Mouse (Mus musculus) heart, postnatal 0 days (tissue): Measurements from ENCODE around the gene Tlr12. TPM values are rescaled to one million over a fixed set of nuclear protein-coding genes. Genes with fewer than 3 reads are reported as not detected.

Source experiments
- ATAC-seq: fragments of 200-750 bp; cut with Nextera tagmentation; 2 replicates; pipeline ENCODE4 v1.8.0; 2017; ENCODE audit warnings: low read depth, moderate number of reproducible peaks, moderate library complexity; ENCODE audit not compliant: insufficient read depth
- DNase-seq: peaks from one replicate; pipeline ENCODE4 v3.0.0-alpha.2; 2016; ENCODE audit warnings: low spot score
- H3K27ac ChIP-seq: fragments of 300-500 bp; sonication (generic); 2 replicates; pipeline ENCODE4 v1.5.1; 2014; ENCODE audit warnings: low read depth, mild to moderate bottlenecking
- H3K27me3 ChIP-seq: fragments of 300-500 bp; sonication (generic); 2 replicates; pipeline ENCODE4 v1.6.1; 2014; ENCODE audit warnings: low read length, mixed read lengths; ENCODE audit not compliant: control insufficient read depth, insufficient read depth
- H3K36me3 ChIP-seq: fragments of 300-500 bp; sonication (generic); replicated peaks from 2 replicates; pipeline ENCODE4 v1.6.1; 2014; ENCODE audit warnings: low read length, mixed read lengths; ENCODE audit not compliant: control insufficient read depth, insufficient read depth
- H3K4me1 ChIP-seq: fragments of 300-500 bp; sonication (generic); 2 replicates; pipeline ENCODE4 v1.6.1; 2014; ENCODE audit warnings: antibody characterized with exemption; ENCODE audit not compliant: control insufficient read depth, insufficient read depth
- H3K4me2 ChIP-seq: fragments of 300-500 bp; sonication (generic); 2 replicates; pipeline ENCODE4 v1.6.1; 2014; ENCODE audit warnings: low read depth, mild to moderate bottlenecking, low read length, moderate library complexity
- H3K4me3 ChIP-seq: fragments of 300-500 bp; sonication (generic); 2 replicates; pipeline ENCODE4 v1.5.1; 2014; ENCODE audit warnings: low read depth, low read length
- H3K9ac ChIP-seq: fragments of 300-500 bp; sonication (generic); replicated peaks from 2 replicates; pipeline ENCODE4 v1.6.1; 2014; ENCODE audit warnings: low read depth, low read length, mixed read lengths
- H3K9me3 ChIP-seq: fragments of 300-500 bp; sonication (generic); replicated peaks from 2 replicates; pipeline ENCODE4 v1.6.1; 2016; ENCODE audit warnings: low read length; ENCODE audit not compliant: control insufficient read depth
- CTCF ChIP-seq: IDR thresholded peaks from 2 replicates; pipeline ENCODE4 v1.5.1; 2016; ENCODE audit warnings: antibody characterized with exemption, control low read depth, low read depth
- EP300 ChIP-seq: IDR thresholded peaks from 2 replicates; pipeline ENCODE4 v1.6.1; 2016; ENCODE audit warnings: antibody characterized with exemption, low read depth
- WGBS: fragments of 180-500 bp; shearing (Covaris S2); extraction: QIAGEN DNeasy Blood & Tissue Kit; methylation state at CpG from one replicate; pipeline ENCODE4 v1.1.7; 2014; 5-methylcytosine and 5-hydroxymethylcytosine counted together
- polyA plus RNA-seq: library from polyadenylated mRNA; unstranded; fragments of >200 nt; fragmentation: Nextera tagmentation; extraction: Ambion mirVana; gene quantifications from 2 replicates; pipeline ENCODE4 v1.2.1, GENCODE M21; 2015
- total RNA-seq: library from RNA; depleted of rRNA; stranded (reverse); fragments of >200 nt; gene quantifications from 2 replicates; pipeline ENCODE4 v1.2.3, GENCODE M21; 2014; ENCODE audit warnings: low replicate concordance

Tlr12 gene
- total and polyA plus RNA-seq, 2 experiments from 2014 or later: 0.14 TPM; not detected in 1

DNA sequence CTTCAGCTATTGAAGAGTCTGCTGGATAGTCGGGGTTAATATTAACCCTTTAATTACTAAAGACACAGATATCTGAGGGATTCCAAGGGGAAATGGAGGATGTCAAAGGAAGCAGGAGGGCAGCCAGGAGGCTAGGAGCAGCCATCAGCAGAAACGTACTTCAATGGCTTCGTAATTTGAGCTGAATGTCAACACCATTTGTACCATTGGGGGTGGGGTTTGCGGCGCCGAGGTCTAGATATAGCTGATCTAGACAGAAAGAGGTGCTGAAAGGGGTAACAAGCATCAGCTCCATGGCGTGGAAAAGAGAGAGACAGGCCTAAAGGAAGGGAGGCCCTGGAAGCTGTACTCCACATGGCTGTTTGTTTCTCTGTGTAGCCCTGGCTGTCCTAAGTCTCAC lies 28.3 kb upstream of the Tlr12 start:
- Histone ChIP-seq H3K4me3 (no peak overlapping the region), H3K9me3 (no peaks in the 10 kb centered on the region), H3K9ac (no peak overlapping the region), H3K4me1 (no peaks in the 10 kb centered on the region), H3K27ac (no peak overlapping the region), H3K27me3 (no peaks in the 10 kb centered on the region), H3K36me3 (no peaks in the 10 kb centered on the region), H3K4me2 (no peak overlapping the region)
- no peak for DNase-seq
- no peak for ATAC-seq
- WGBS: 16% methylated on average over 7 of the region's 7 CpGs
- no peak for TF ChIP-seq CTCF

DNA sequence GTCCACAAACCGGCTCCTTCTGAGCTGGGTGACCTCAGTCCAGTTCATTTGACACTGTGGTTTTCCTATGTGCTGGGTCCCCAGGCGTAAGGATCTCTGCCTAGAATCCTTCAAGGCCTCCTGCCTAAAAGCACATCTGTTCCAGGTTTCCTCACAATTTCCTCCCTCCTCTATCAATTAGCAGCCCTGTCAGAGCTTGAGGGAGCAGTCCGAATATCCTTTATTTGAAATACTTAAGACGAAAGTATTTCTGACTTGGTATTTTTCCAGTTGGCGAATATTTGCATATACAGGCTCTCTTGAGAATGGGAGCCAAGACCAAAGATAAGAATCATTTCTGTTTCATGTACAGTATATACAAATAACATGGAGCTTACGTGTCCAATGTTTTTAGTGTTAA lies 27.5 kb upstream of the Tlr12 start:
- WGBS: 72% methylated on average over 6 of the region's 6 CpGs
- TF ChIP-seq CTCF: no peak
- TF ChIP-seq EP300: no peak
- Histone ChIP-seq H3K27me3 (0 out of 2 replicates have a peak, but pooled peaks cover 2% of the 10 kb centered on the region), H3K4me2 (no peak overlapping the region), H3K36me3 (no peaks in the 10 kb centered on the region), H3K9me3 (no peaks in the 10 kb centered on the region), H3K4me3 (no peak overlapping the region), H3K9ac (no peak overlapping the region), H3K4me1 (no peaks in the 10 kb centered on the region), H3K27ac (no peak overlapping the region)
- no peak for ATAC-seq
- no peak for DNase-seq

DNA sequence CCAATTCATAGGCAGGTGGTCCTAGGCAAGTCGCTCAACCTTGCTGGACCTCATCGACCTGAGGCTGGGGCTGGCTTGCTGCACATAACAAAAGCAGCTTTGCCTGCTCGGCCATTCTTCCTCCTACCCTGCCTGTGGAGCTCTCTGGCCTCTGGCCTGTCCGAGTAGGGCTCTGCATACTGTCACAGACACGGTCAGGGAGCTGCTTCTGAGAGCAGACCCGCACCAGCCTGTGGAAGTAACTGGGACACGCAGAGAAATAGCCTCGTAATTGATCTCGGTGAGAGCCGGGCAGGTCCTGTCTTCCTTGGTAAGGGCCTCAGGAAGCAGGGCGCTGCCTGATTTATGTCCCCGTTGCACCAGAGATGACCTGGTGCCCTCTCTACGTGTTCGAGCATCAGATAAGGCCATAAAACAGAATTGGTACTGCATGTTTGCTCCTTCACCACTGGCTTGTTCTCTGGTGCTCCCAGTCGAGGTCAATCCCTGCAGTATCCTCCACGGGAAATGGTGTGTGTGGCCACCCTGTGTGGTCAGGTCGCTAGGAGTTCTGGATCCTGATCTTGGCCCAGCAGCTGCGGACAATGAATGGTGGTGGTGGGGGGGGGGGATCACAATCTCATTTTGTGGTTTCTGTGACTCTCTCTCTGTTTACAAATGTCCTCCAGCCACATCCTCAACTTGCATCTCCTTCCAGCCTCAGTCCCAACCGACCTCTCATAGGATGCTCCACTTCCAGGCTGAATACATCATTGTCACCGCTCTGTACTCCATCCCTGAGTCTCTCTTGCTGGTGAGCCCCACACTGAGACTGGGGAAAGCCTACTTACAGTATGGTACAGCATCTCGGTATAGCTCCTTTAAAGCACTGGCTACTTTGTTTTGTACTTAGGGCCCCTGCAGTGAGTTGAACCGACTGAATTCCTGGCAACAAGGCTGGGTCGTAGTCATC lies 23.6 kb upstream of the Tlr12 start:
- ATAC-seq: no peak
- no peaks in the 10 kb centered on the region for H3K4me1 ChIP-seq

DNA sequence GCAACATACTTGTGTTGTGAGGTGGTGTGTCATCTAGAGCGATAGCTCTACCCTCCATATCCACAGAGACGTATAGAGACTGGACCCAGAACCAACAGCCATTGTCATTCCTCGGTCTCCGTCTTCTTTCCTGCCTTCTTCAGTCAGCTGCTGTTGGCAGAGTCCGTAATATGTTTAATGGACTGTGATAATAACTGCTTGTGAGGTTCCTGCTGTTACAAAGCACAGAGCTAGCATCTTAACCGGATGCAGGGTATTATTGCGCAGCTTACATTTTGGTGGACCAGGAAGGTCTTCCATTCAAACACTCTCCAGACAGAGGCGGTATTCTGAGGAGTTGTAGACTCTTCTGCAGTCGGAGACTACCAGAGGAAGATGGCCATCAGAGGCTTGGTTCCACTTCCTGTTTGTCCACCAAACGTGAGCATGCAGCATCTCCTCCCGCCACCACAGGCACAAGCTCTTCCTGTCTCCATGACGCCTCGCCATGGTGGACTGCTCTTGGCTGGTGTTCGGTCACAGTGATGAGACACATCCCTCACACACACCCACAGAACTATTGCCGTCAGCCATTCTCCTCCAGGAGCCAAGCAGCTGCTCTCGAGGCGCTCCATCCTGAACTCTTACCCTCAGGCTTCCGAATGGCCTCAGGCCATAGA lies 20.0 kb upstream of the Tlr12 start:
- Histone ChIP-seq H3K9ac (no peak overlapping the region), H3K9me3 (no peaks in the 10 kb centered on the region), H3K4me3 (no peak overlapping the region), H3K36me3 (no peaks in the 10 kb centered on the region), H3K27me3 (0 out of 2 replicates have a peak, but pooled peaks cover 3% of the 10 kb centered on the region), H3K4me1 (no peaks in the 10 kb centered on the region), H3K4me2 (no peak overlapping the region), H3K27ac (no peak overlapping the region)
- no peak for ATAC-seq
- 81% methylated on average over 18 of the region's 18 CpGs for WGBS
- no peak for TF ChIP-seq CTCF
- TF ChIP-seq EP300: no peak
- DNase-seq: no peak

More for the DNA sequence above, 23.6 kb upstream of the Tlr12 start:
- H3K9ac ChIP-seq: no peak overlapping the region
- DNase-seq: no peak
- H3K36me3 ChIP-seq: no peaks in the 10 kb centered on the region
- H3K4me2 ChIP-seq: no peak overlapping the region
- 0 out of 2 replicates have a peak, but pooled peaks cover 3% of the 10 kb centered on the region for H3K27me3 ChIP-seq
- no peak for TF ChIP-seq CTCF
- no peak for TF ChIP-seq EP300
- H3K4me3 ChIP-seq: no peak overlapping the region
- WGBS: 38% methylated on average over 23 of the region's 23 CpGs
- no peaks in the 10 kb centered on the region for H3K9me3 ChIP-seq
- no peak overlapping the region for H3K27ac ChIP-seq

DNA sequence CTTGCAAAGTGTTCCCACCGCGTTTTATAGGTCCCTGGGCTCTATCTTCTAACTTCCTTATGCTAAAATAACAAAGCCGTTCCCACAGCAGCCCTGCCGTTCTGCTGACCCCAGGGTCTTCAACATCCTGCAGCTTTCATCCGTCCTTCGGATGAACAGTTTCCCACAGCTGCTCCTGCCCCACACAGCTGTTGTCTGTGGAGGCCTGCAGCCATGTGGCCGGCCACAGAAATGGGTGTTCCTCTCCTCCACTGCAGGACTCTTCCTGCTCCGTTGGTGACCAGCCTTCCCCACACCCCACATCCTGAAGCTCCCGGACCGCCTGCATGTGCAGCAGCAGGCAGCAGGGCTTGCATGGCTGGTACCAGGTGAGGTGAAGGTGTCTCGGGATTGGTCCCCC lies 18.8 kb upstream of the Tlr12 start:
- Histone ChIP-seq H3K4me1 (no peaks in the 10 kb centered on the region), H3K27ac (no peak overlapping the region), H3K4me2 (no peak overlapping the region), H3K27me3 (0 out of 2 replicates have a peak, but pooled peaks cover 3% of the 10 kb centered on the region), H3K4me3 (no peak overlapping the region), H3K9me3 (no peaks in the 10 kb centered on the region), H3K36me3 (no peaks in the 10 kb centered on the region), H3K9ac (no peak overlapping the region)
- ATAC-seq (no peak; the same call in 1 of the 2 replicates), DNase-seq (no peak)
- 40% methylated on average over 11 of the region's 11 CpGs for WGBS
- TF ChIP-seq EP300 (no peak), CTCF (no peak)
